Mouse (Mus musculus) embryonic facial prominence, embryonic 15.5 days (tissue): Measurements from ENCODE around the gene Limch1. TPM values are rescaled to one million over a fixed set of nuclear protein-coding genes. Genes with fewer than 3 reads are reported as not detected.

Experiments used
- ATAC-seq: fragments of 200-750 bp; cut with Nextera tagmentation; 2 replicates; pipeline ENCODE4 v1.8.0; 2017; ENCODE audit warnings: low read depth, moderate TSS enrichment; ENCODE audit not compliant: insufficient number of reproducible peaks, low FRiP score, low TSS enrichment
- H3K27ac ChIP-seq: fragments of 300-500 bp; sonication (generic); replicated peaks from 2 replicates; pipeline ENCODE4 v1.5.1; 2015; ENCODE audit warnings: mild to moderate bottlenecking, inconsistent platforms
- H3K27me3 ChIP-seq: fragments of 300-500 bp; sonication (generic); 2 replicates; pipeline ENCODE4 v1.6.1; 2015; ENCODE audit warnings: inconsistent platforms
- H3K36me3 ChIP-seq: fragments of 300-500 bp; sonication (generic); 2 replicates; pipeline ENCODE4 v1.6.1; 2015; ENCODE audit warnings: mild to moderate bottlenecking, inconsistent platforms
- H3K4me1 ChIP-seq: fragments of 300-500 bp; sonication (generic); 2 replicates; pipeline ENCODE4 v1.6.1; 2015; ENCODE audit warnings: inconsistent platforms
- H3K4me2 ChIP-seq: fragments of 300-500 bp; sonication (generic); replicated peaks from 2 replicates; pipeline ENCODE4 v1.6.1; 2015; ENCODE audit warnings: mild to moderate bottlenecking, inconsistent platforms
- H3K4me3 ChIP-seq: fragments of 300-500 bp; sonication (generic); replicated peaks from 2 replicates; pipeline ENCODE4 v1.5.1; 2015; ENCODE audit warnings: mild to moderate bottlenecking, inconsistent platforms
- H3K9ac ChIP-seq: fragments of 300-500 bp; sonication (generic); 2 replicates; pipeline ENCODE4 v1.6.1; 2015; ENCODE audit warnings: inconsistent platforms
- H3K9me3 ChIP-seq: fragments of 300-500 bp; sonication (generic); replicated peaks from 2 replicates; pipeline ENCODE4 v1.6.1; 2016; ENCODE audit warnings: inconsistent platforms
- WGBS: fragments of 180-500 bp; shearing (Covaris S2); methylation state at CpG from one replicate; pipeline ENCODE4 v1.1.7; 2015; 5-methylcytosine and 5-hydroxymethylcytosine counted together
- polyA plus RNA-seq: library from polyadenylated mRNA; unstranded; fragments of >200 nt; fragmentation: Nextera tagmentation; extraction: Ambion mirVana; gene quantifications from 2 replicates; pipeline ENCODE4 v1.2.1, GENCODE M21; 2015

Gene Limch1
- polyA plus RNA-seq, 1 experiment from 2014 or later, result 85.9 TPM

DNA sequence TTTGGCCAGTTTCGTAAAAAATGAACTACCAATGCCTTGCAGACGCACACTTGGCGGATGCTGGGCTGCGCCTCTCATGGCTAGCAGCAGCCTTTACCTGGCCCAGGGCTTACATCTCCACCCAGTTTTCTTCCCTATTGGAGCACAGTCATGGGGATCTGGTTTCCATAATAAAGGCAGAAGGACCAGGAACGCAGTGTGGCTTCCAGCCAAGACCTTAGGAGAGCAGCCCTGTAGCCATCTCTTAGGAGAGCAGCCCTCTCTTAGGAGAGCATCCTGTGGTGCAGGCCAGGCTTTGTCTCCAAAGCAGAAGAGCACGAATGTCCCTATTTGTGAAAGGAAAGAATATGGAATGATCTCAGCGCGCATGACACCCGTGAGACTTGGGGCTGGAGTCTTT is 163.3 kb downstream of the Limch1 start:
- H3K27ac ChIP-seq, result no peak overlapping the region
- no peak overlapping the region for H3K9ac ChIP-seq
- WGBS, result 81% methylated on average over 9 of the region's 9 CpGs
- ATAC-seq, result no peak
- no peaks in the 10 kb centered on the region for H3K36me3 ChIP-seq
- no peak overlapping the region for H3K4me2 ChIP-seq
- H3K4me3 ChIP-seq, result no peak overlapping the region
- H3K27me3 ChIP-seq, result no peaks in the 10 kb centered on the region
- no peaks in the 10 kb centered on the region for H3K9me3 ChIP-seq
- peaks cover 8% of the 10 kb centered on the region; the same call in 1 of the 2 replicates for H3K4me1 ChIP-seq

DNA sequence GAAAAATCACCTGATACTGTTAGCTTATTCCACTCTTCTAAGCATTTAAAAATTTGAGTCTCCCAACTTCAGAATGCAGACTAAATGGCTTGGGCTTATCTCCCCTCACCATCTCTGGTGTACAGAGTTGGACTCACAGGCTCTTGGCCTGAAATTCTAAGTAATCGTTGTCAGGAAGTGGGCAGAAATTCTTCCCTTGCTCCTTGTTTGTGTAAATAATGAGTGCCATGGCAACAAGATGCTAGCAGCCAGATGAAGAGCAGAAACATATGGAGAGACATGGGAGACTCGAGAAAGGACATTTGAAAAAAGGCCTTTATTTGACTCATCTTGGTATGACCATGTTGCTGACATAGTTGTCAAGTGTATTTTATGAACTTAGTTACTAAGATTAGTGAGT is 164.3 kb downstream of the Limch1 start:
- ATAC-seq, result no peak
- Histone ChIP-seq H3K27me3 (no peaks in the 10 kb centered on the region), H3K4me1 (peaks cover 8% of the 10 kb centered on the region; the same call in 1 of the 2 replicates), H3K9ac (no peak overlapping the region), H3K27ac (no peak overlapping the region), H3K4me2 (no peak overlapping the region), H3K36me3 (no peaks in the 10 kb centered on the region), H3K9me3 (no peaks in the 10 kb centered on the region), H3K4me3 (no peak overlapping the region)
- WGBS, result 16% methylated on average over 2 of the region's 2 CpGs

DNA sequence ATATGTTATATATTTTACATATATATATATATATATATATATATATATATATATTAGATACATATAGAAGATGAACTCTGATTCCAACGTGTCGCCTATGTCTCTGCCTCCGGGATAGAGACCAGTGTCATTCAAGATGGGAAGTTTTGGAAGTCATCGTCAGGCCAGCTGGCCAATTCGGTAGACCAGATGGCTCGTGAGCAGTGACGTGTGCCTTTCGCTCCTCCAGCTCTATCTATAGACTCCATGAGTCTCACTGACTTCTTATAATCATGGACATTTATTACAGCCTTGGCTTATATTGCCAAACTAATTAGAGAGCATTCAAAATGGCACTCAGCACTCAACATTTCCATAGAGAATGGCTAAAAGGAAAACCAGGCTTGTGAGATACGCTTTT is 165.0 kb downstream of the Limch1 start:
- Histone ChIP-seq H3K36me3 (no peaks in the 10 kb centered on the region), H3K27ac (no peak overlapping the region), H3K4me2 (no peak overlapping the region), H3K9me3 (no peaks in the 10 kb centered on the region), H3K9ac (no peak overlapping the region), H3K4me3 (no peak overlapping the region), H3K27me3 (no peaks in the 10 kb centered on the region), H3K4me1 (peaks cover 8% of the 10 kb centered on the region; the same call in 1 of the 2 replicates)
- ATAC-seq, result no peak
- 92% methylated on average over 9 of the region's 9 CpGs for WGBS

GRCm38 (mm10) chr5:66911068-66911467 is 165.4 kb downstream of the Limch1 start:
- H3K27ac ChIP-seq, result no peak overlapping the region
- H3K9ac ChIP-seq, result no peak overlapping the region
- H3K36me3 ChIP-seq, result no peaks in the 10 kb centered on the region
- 72% methylated on average over 4 of the region's 4 CpGs for WGBS
- H3K4me2 ChIP-seq, result no peak overlapping the region
- H3K9me3 ChIP-seq, result no peaks in the 10 kb centered on the region
- H3K27me3 ChIP-seq, result no peaks in the 10 kb centered on the region
- peaks cover 8% of the 10 kb centered on the region; the same call in 1 of the 2 replicates for H3K4me1 ChIP-seq
- no peak for ATAC-seq
- no peak overlapping the region for H3K4me3 ChIP-seq

GRCm38 (mm10) chr5:66913791-66914190 is 168.2 kb downstream of the Limch1 start:
- H3K36me3 ChIP-seq, result no peaks in the 10 kb centered on the region
- H3K4me3 ChIP-seq, result no peak overlapping the region
- 78% methylated on average over 6 of the region's 6 CpGs for WGBS
- peaks cover 7% of the 10 kb centered on the region; the same call in 1 of the 2 replicates for H3K4me1 ChIP-seq
- no peak for ATAC-seq
- no peak overlapping the region for H3K27ac ChIP-seq
- H3K27me3 ChIP-seq, result no peaks in the 10 kb centered on the region
- H3K4me2 ChIP-seq, result no peak overlapping the region
- H3K9me3 ChIP-seq, result no peaks in the 10 kb centered on the region
- H3K9ac ChIP-seq, result no peak overlapping the region

GRCm38 (mm10) chr5:66917353-66918315 is 172.0 kb downstream of the Limch1 start:
- Histone ChIP-seq H3K4me2 (no peak overlapping the region), H3K4me1 (no peaks in the 10 kb centered on the region), H3K9ac (no peak overlapping the region), H3K36me3 (no peaks in the 10 kb centered on the region), H3K27me3 (no peaks in the 10 kb centered on the region), H3K9me3 (no peaks in the 10 kb centered on the region), H3K4me3 (no peak overlapping the region), H3K27ac (no peak overlapping the region)
- no peak for ATAC-seq
- WGBS, result 83% methylated on average over 8 of the region's 8 CpGs

DNA sequence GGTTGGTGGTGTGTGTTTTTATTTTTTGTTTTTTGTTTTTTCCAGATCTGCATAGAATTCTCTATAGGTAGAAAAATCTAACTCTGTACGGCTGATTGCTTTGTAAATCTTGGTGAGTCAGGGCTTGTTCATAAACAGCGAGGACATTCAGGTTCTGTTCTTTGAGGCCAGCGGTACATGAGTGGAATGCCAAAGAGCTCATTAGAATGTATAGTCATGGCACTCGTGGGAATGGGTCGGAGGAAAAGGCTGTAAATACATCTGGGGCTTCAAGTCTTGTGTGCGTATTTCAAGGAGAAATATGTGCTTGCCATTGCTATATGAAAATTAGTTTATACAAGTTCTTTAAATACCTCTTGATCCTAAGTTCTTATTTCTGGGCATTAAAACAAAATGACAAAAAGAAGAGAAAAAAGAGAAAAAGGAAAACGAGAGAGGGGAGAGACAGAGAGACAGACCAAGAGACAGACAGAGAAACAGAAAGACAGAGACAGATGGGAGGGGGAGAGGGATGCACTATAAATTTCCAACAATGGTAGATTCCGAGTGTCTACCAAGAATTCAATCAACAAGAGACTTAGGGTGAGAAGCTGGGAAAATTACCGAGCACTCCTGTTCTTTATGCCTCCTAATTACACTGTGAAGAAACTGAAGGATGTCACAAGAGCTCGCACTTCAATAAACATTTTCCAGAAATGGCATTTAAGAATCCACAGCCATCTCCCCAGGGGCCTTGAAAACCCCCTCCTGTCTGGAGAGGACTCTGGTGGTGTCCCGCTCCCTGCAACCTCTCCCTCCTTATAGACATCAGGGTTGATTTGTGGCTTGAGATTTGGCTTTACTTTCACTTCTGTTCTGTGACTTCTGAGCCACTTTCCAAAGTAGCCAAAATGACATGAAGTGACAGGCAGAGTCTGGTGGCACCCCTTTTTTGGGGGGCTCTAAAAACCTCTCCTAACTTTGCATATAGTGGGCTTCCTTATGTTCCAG is 173.0 kb downstream of the Limch1 start:
- Histone ChIP-seq H3K4me3 (no peak overlapping the region), H3K27ac (no peak overlapping the region; the same call in 1 of the 2 replicates), H3K4me1 (no peaks in the 10 kb centered on the region), H3K27me3 (no peaks in the 10 kb centered on the region), H3K9me3 (no peaks in the 10 kb centered on the region), H3K36me3 (no peaks in the 10 kb centered on the region), H3K4me2 (no peak overlapping the region), H3K9ac (no peak overlapping the region)
- 43% methylated on average over 11 of the region's 11 CpGs for WGBS
- no peak for ATAC-seq

- no peak overlapping the region for H3K27ac ChIP-seq
- no peak for ATAC-seq
- peaks cover 3% of the 10 kb centered on the region; the same call in 1 of the 2 replicates for H3K4me1 ChIP-seq
- H3K9me3 ChIP-seq, result no peaks in the 10 kb centered on the region
- H3K4me3 ChIP-seq, result no peak overlapping the region
- H3K9ac ChIP-seq, result no peak overlapping the region
- WGBS, result 70% methylated on average over 5 of the region's 5 CpGs
- no peaks in the 10 kb centered on the region for H3K27me3 ChIP-seq
- no peaks in the 10 kb centered on the region for H3K36me3 ChIP-seq
- H3K4me2 ChIP-seq, result no peak overlapping the region
These were observed 177.0 kb downstream of the Limch1 start for GRCm38 (mm10) chr5:66922582-66922981.

- Histone ChIP-seq H3K4me2 (no peak overlapping the region), H3K4me1 (peaks cover 7% of the 10 kb centered on the region; the same call in 1 of the 2 replicates), H3K9ac (no peak overlapping the region), H3K27me3 (no peaks in the 10 kb centered on the region), H3K4me3 (no peak overlapping the region), H3K27ac (no peak overlapping the region), H3K36me3 (no peaks in the 10 kb centered on the region), H3K9me3 (no peaks in the 10 kb centered on the region)
- 44% methylated on average over 6 of the region's 6 CpGs for WGBS
- no peak for ATAC-seq
These were observed 183.7 kb downstream of the Limch1 start for GRCm38 (mm10) chr5:66929291-66929690.

- Histone ChIP-seq H3K27me3 (no peaks in the 10 kb centered on the region), H3K4me2 (no peak overlapping the region), H3K9me3 (no peaks in the 10 kb centered on the region), H3K4me1 (peaks cover 4% of the 10 kb centered on the region; the same call in 1 of the 2 replicates), H3K36me3 (no peaks in the 10 kb centered on the region), H3K9ac (no peak overlapping the region), H3K4me3 (no peak overlapping the region), H3K27ac (no peak overlapping the region; the same call in 1 of the 2 replicates)
- ATAC-seq, result no peak
- 29% methylated on average over 10 of the region's 10 CpGs for WGBS
These were observed 187.6 kb downstream of the Limch1 start for GRCm38 (mm10) chr5:66933134-66933804.
